Mouse (Mus musculus) myocyte (in vitro differentiated cells): ENCODE measurements around the gene Iffo2.

Source experiments
- E2F4 ChIP-seq: IDR thresholded peaks from one replicate; pipeline ENCODE4 v1.6.1; 2011; ENCODE audit warnings: mild to moderate bottlenecking, control low read depth, moderate library complexity; ENCODE audit not compliant: insufficient read depth
- MAX ChIP-seq: IDR thresholded peaks from one replicate; pipeline ENCODE4 v1.6.1; 2011; ENCODE audit warnings: low read depth, mild to moderate bottlenecking, control low read depth
- MYOD1 ChIP-seq, 3 experiments: IDR thresholded peaks; one replicate each; pipeline ENCODE4 v1.6.1; 2011; ENCODE audit warnings: control low read depth in 2 of 3, low read depth in 2 of 3, mild to moderate bottlenecking in 2 of 3, moderate library complexity in 1 of 3; ENCODE audit not compliant: insufficient read length in 2 of 3, control insufficient read depth in 1 of 3
- MYOG ChIP-seq, 3 experiments: IDR thresholded peaks; one replicate each; pipeline ENCODE4 v1.6.1; 2011; ENCODE audit warnings: control low read depth in 2 of 3, low read depth in 2 of 3, mild to moderate bottlenecking in 2 of 3; ENCODE audit not compliant: insufficient read length in 2 of 3, control insufficient read depth in 1 of 3, insufficient read depth in 1 of 3
- POLR2A ChIP-seq: IDR thresholded peaks from one replicate; pipeline ENCODE4 v1.6.1; 2011; ENCODE audit warnings: low read depth, mild to moderate bottlenecking, control low read depth, moderate library complexity; ENCODE audit not compliant: insufficient read length
- SRF ChIP-seq: IDR thresholded peaks from one replicate; pipeline ENCODE4 v1.6.1; 2011; ENCODE audit warnings: low read depth; ENCODE audit not compliant: control insufficient read depth, insufficient read length
- TCF12 ChIP-seq: IDR thresholded peaks from one replicate; pipeline ENCODE4 v1.6.1; 2011; ENCODE audit warnings: mild to moderate bottlenecking, control low read depth; ENCODE audit not compliant: poor library complexity, insufficient read depth, severe bottlenecking
- USF1 ChIP-seq: IDR thresholded peaks from one replicate; pipeline ENCODE4 v1.6.1; 2011; ENCODE audit warnings: low read depth, mild to moderate bottlenecking, control low read depth, moderate library complexity

GRCm38 (mm10) chr4:139549448-139549847 is 19.1 kb downstream of the Iffo2 start:
- no peak for TF ChIP-seq TCF12
- TF ChIP-seq POLR2A = no peak
- no peak for TF ChIP-seq E2F4
- no peak for TF ChIP-seq MAX
- no peak for TF ChIP-seq USF1
- no peak for TF ChIP-seq SRF
- no peak for TF ChIP-seq MYOG (IDR thresholded peaks at IDR 0.05; ENCODE audit: control insufficient read depth in 1 of 3, insufficient read depth in 1 of 3, insufficient read length in 2 of 3, low read depth in 2 of 3)
- no peak for TF ChIP-seq MYOD1 (IDR thresholded peaks at IDR 0.05; ENCODE audit: control insufficient read depth in 1 of 3, insufficient read length in 2 of 3, low read depth in 2 of 3)
